Mouse (Mus musculus) heart, embryonic 11.5 days (tissue): Measurements from ENCODE around the gene Stx16. TPM values are rescaled to one million over a fixed set of nuclear protein-coding genes. Genes with fewer than 3 reads are reported as not detected.

Source experiments
- ATAC-seq: fragments of 200-750 bp; cut with Nextera tagmentation; replicated peaks from 2 replicates; pipeline ENCODE4 v1.8.0; 2017; ENCODE audit warnings: moderate library complexity; ENCODE audit not compliant: insufficient number of reproducible peaks, low FRiP score, low TSS enrichment
- H3K27ac ChIP-seq: fragments of 300-500 bp; sonication (generic); 2 replicates; pipeline ENCODE4 v1.5.1; 2014; ENCODE audit warnings: mild to moderate bottlenecking, low read depth, low read length
- H3K27me3 ChIP-seq: fragments of 300-500 bp; sonication (generic); 2 replicates; pipeline ENCODE4 v1.6.1; 2014; ENCODE audit warnings: mild to moderate bottlenecking, low read length, mixed read lengths; ENCODE audit not compliant: control insufficient read depth, insufficient read depth
- H3K36me3 ChIP-seq: fragments of 300-500 bp; sonication (generic); 2 replicates; pipeline ENCODE4 v1.6.1; 2014; ENCODE audit warnings: mild to moderate bottlenecking, low read length, moderate library complexity, mixed read lengths; ENCODE audit not compliant: control insufficient read depth, insufficient read depth
- H3K4me1 ChIP-seq: fragments of 300-500 bp; sonication (generic); 2 replicates; pipeline ENCODE4 v1.6.1; 2014; ENCODE audit warnings: low read length; ENCODE audit not compliant: control insufficient read depth, insufficient read depth
- H3K4me2 ChIP-seq: fragments of 300-500 bp; sonication (generic); 2 replicates; pipeline ENCODE4 v1.6.1; 2014; ENCODE audit warnings: mild to moderate bottlenecking, moderate library complexity
- H3K4me3 ChIP-seq: fragments of 300-500 bp; sonication (generic); 2 replicates; pipeline ENCODE4 v1.5.1; 2014; ENCODE audit warnings: low read depth, low read length
- H3K9ac ChIP-seq: fragments of 300-500 bp; sonication (generic); 2 replicates; pipeline ENCODE4 v1.6.1; 2014; ENCODE audit warnings: mild to moderate bottlenecking, low read depth, low read length, moderate library complexity
- H3K9me3 ChIP-seq: fragments of 300-500 bp; sonication (generic); replicated peaks from 2 replicates; pipeline ENCODE4 v1.6.1; 2016; ENCODE audit warnings: low read length; ENCODE audit not compliant: control insufficient read depth
- WGBS: fragments of 180-500 bp; shearing (Covaris S2); extraction: QIAGEN DNeasy Blood & Tissue Kit; methylation state at CpG from one replicate; pipeline ENCODE4 v1.1.7; 2014; ENCODE audit not compliant: insufficient replicate concordance; 5-methylcytosine and 5-hydroxymethylcytosine counted together
- polyA plus RNA-seq: library from polyadenylated mRNA; unstranded; fragments of >200 nt; fragmentation: Nextera tagmentation; extraction: Ambion mirVana; gene quantifications from 2 replicates; pipeline ENCODE4 v1.2.1, GENCODE M21; 2014

The Stx16 gene
- polyA plus RNA-seq, 1 experiment from 2014 or later: 10.3 TPM

- peaks cover 12% of the 10 kb centered on the region for H3K4me1 ChIP-seq
- no peak overlapping the region for H3K27ac ChIP-seq
- H3K9ac ChIP-seq: no peak overlapping the region
- H3K4me3 ChIP-seq: no peak overlapping the region
- H3K27me3 ChIP-seq: no peaks in the 10 kb centered on the region
- ATAC-seq: no peak
- H3K4me2 ChIP-seq: no peak overlapping the region
- 86% methylated on average over 12 of the region's 12 CpGs for WGBS
- H3K36me3 ChIP-seq: no peaks in the 10 kb centered on the region; the same call in 1 of the 2 replicates
- no peaks in the 10 kb centered on the region for H3K9me3 ChIP-seq
These were observed 38.2 kb downstream of the Stx16 start for GRCm38 (mm10) chr2:174114148-174114864.

DNA sequence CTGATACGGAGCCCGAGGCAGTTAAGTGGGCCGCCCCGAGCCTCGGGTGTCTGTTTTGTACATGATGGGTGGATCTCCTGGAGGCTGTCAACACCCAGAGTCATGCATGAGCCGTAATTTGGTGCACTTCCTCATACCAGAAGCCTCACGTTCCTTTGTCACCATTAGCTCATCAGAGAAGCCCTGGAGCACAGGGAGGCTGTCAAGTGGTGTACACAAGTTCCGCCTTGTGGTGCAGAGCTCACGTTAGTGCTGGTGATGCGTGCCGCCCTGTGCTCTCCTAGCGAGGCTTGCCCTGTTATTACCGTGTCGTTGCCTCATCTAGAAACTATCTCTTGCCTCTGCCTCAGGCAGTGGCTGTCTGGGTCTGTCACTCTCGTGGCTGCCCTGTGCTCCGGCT lies 40.8 kb downstream of the Stx16 start:
- H3K4me3 ChIP-seq: no peak overlapping the region
- peaks cover 17% of the 10 kb centered on the region for H3K36me3 ChIP-seq
- H3K4me2 ChIP-seq: no peak overlapping the region
- no peaks in the 10 kb centered on the region for H3K9me3 ChIP-seq
- no peak overlapping the region for H3K9ac ChIP-seq
- no peak for ATAC-seq
- 0 out of 2 replicates have a peak, but pooled peaks cover 4% of the 10 kb centered on the region for H3K4me1 ChIP-seq
- no peak overlapping the region for H3K27ac ChIP-seq
- 57% methylated on average over 16 of the region's 16 CpGs for WGBS
- H3K27me3 ChIP-seq: no peaks in the 10 kb centered on the region

- no peak for ATAC-seq
- H3K4me2 ChIP-seq: no peak overlapping the region
- no peaks in the 10 kb centered on the region for H3K27me3 ChIP-seq
- H3K27ac ChIP-seq: no peak overlapping the region
- H3K4me3 ChIP-seq: no peak overlapping the region
- no peaks in the 10 kb centered on the region for H3K4me1 ChIP-seq
- peaks cover 19% of the 10 kb centered on the region for H3K36me3 ChIP-seq
- H3K9ac ChIP-seq: no peak overlapping the region
- WGBS: 77% methylated on average over 11 of the region's 11 CpGs
- H3K9me3 ChIP-seq: no peaks in the 10 kb centered on the region
These were observed 42.0 kb downstream of the Stx16 start for GRCm38 (mm10) chr2:174118141-174118540.

- peaks cover 25% of the 10 kb centered on the region for H3K36me3 ChIP-seq
- no peak overlapping the region for H3K27ac ChIP-seq
- no peak overlapping the region for H3K9ac ChIP-seq
- no peaks in the 10 kb centered on the region for H3K27me3 ChIP-seq
- WGBS: 89% methylated on average over 11 of the region's 11 CpGs
- H3K4me2 ChIP-seq: no peak overlapping the region
- ATAC-seq: no peak
- peaks cover 3% of the 10 kb centered on the region; the same call in 1 of the 2 replicates for H3K9me3 ChIP-seq
- no peaks in the 10 kb centered on the region for H3K4me1 ChIP-seq
- H3K4me3 ChIP-seq: no peak overlapping the region
These were observed 43.2 kb downstream of the Stx16 start for GRCm38 (mm10) chr2:174119259-174119658.

- ATAC-seq: no peak
- no peak overlapping the region for H3K4me3 ChIP-seq
- no peak overlapping the region for H3K9ac ChIP-seq
- H3K4me2 ChIP-seq: no peak overlapping the region
- H3K27ac ChIP-seq: no peak overlapping the region
- no peaks in the 10 kb centered on the region for H3K4me1 ChIP-seq
- peaks cover 31% of the 10 kb centered on the region for H3K36me3 ChIP-seq
- peaks cover 8% of the 10 kb centered on the region; the same call in 1 of the 2 replicates for H3K9me3 ChIP-seq
- WGBS: 87% methylated on average over 19 of the region's 19 CpGs
- no peaks in the 10 kb centered on the region for H3K27me3 ChIP-seq
These were observed 44.5 kb downstream of the Stx16 start for GRCm38 (mm10) chr2:174120631-174121030.

- no peak overlapping the region for H3K4me3 ChIP-seq
- no peak for ATAC-seq
- peaks cover 8% of the 10 kb centered on the region; the same call in 1 of the 2 replicates for H3K9me3 ChIP-seq
- H3K36me3 ChIP-seq: peaks cover 31% of the 10 kb centered on the region
- H3K4me2 ChIP-seq: no peak overlapping the region
- H3K4me1 ChIP-seq: peaks cover under 1% of the 10 kb centered on the region; the same call in 1 of the 2 replicates
- no peak overlapping the region for H3K9ac ChIP-seq
- no peak overlapping the region for H3K27ac ChIP-seq
- H3K27me3 ChIP-seq: no peaks in the 10 kb centered on the region
- WGBS: 73% methylated on average over 12 of the region's 12 CpGs
These were observed 45.4 kb downstream of the Stx16 start for GRCm38 (mm10) chr2:174121411-174121947.

GRCm38 (mm10) chr2:174122331-174122730 lies 46.2 kb downstream of the Stx16 start:
- no peak for ATAC-seq
- Histone ChIP-seq H3K9ac (no peak overlapping the region), H3K27me3 (no peaks in the 10 kb centered on the region), H3K36me3 (peaks cover 31% of the 10 kb centered on the region), H3K27ac (no peak overlapping the region), H3K4me1 (peaks cover 9% of the 10 kb centered on the region; the same call in 1 of the 2 replicates), H3K4me3 (no peak overlapping the region), H3K9me3 (peaks cover 8% of the 10 kb centered on the region; the same call in 1 of the 2 replicates), H3K4me2 (no peak overlapping the region)
- WGBS: 82% methylated on average over 2 of the region's 2 CpGs

DNA sequence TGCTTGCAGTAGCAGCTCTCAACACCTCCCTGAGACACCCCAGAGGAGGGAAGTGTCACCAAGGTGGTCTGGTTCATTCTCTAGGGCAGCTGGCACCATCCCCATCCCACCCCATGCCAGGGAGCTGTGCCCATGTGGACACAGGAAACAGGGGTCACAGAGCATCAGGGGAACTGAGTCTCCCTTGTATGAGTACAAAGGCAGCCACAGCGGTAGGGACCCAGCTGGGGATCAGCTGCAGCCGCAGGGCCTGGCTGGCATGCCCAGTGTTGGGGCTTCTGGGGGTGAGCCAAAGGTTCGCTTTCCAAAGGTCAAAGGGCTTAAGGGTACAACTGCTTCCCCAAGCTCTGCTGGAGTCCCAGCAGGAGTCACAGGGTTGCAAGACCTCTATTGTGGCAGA lies 47.6 kb downstream of the Stx16 start:
- no peaks in the 10 kb centered on the region for H3K27me3 ChIP-seq
- H3K36me3 ChIP-seq: peaks cover 31% of the 10 kb centered on the region
- peaks cover 8% of the 10 kb centered on the region; the same call in 1 of the 2 replicates for H3K9me3 ChIP-seq
- H3K4me2 ChIP-seq: no peak overlapping the region
- no peak overlapping the region for H3K4me3 ChIP-seq
- no peak overlapping the region for H3K27ac ChIP-seq
- WGBS: 81% methylated on average over 3 of the region's 3 CpGs
- H3K9ac ChIP-seq: no peak overlapping the region
- no peak for ATAC-seq
- H3K4me1 ChIP-seq: peaks cover 9% of the 10 kb centered on the region; the same call in 1 of the 2 replicates
